Mouse (Mus musculus) MEL (cell line): ENCODE measurements at regions not wholly inside any gene's neighbourhood (a gene's known extent, or its start where the extent isn't known, plus 50 kb on each side); places are given as distances from the start of the nearest gene placed in this dataset.

Experiments used
- DNase-seq: peaks from one replicate; pipeline ENCODE4 v3.0.0; 2011; ENCODE audit warnings: low read depth, low spot score
- H3K27ac ChIP-seq: 2 replicates; pipeline ENCODE4 v1.5.1; 2012; ENCODE audit warnings: low read depth, mild to moderate bottlenecking, control low read depth, low read length, moderate library complexity; ENCODE audit not compliant: control insufficient read depth
- H3K27me3 ChIP-seq, 2 experiments: fragments of 150-350 bp in 1 of 2; sonication (generic) in 1 of 2; 2 replicates each; pipeline ENCODE4 v1.6.1; 2012; ENCODE audit warnings: low read length in 2 of 2, mild to moderate bottlenecking in 2 of 2, improper control_type of control experiment in 1 of 2, moderate library complexity in 1 of 2; ENCODE audit not compliant: insufficient read depth in 2 of 2, control insufficient read depth in 1 of 2
- H3K36me3 ChIP-seq, 2 experiments: 2 replicates each; pipeline ENCODE4 v1.6.1; 2012 to 2014; ENCODE audit warnings: low read length in 2 of 2, improper control_type of control experiment in 1 of 2, inconsistent platforms in 1 of 2, mild to moderate bottlenecking in 1 of 2; ENCODE audit not compliant: insufficient read depth in 2 of 2, control insufficient read depth in 1 of 2
- H3K4me1 ChIP-seq, 2 experiments: fragments of 150-350 bp in 1 of 2; sonication (generic) in 1 of 2; 2 replicates each; pipeline ENCODE4 v1.6.1; 2012; ENCODE audit warnings: low read length in 2 of 2, improper control_type of control experiment in 1 of 2, mild to moderate bottlenecking in 1 of 2; ENCODE audit not compliant: insufficient read depth in 2 of 2, control insufficient read depth in 1 of 2
- H3K4me3 ChIP-seq, 2 experiments: fragments of 150-350 bp in 1 of 2; sonication (generic) in 1 of 2; 2 replicates each; pipeline ENCODE4 v1.5.1; 2012; ENCODE audit warnings: low read depth in 2 of 2, low read length in 2 of 2, mild to moderate bottlenecking in 2 of 2, moderate library complexity in 2 of 2, control low read depth in 1 of 2, improper control_type of control experiment in 1 of 2; ENCODE audit not compliant: control insufficient read depth in 1 of 2, insufficient read depth in 1 of 2
- H3K79me2 ChIP-seq: 2 replicates; pipeline ENCODE4 v1.6.1; 2012; ENCODE audit warnings: mild to moderate bottlenecking, low read length, moderate library complexity; ENCODE audit not compliant: control insufficient read depth, poor library complexity, insufficient read depth
- H3K9ac ChIP-seq: 2 replicates; pipeline ENCODE4 v1.6.1; 2012; ENCODE audit warnings: low read depth, mild to moderate bottlenecking, control low read depth, low read length, moderate library complexity; ENCODE audit not compliant: control insufficient read depth, poor library complexity, severe bottlenecking
- H3K9me3 ChIP-seq: fragments of 150-350 bp; sonication (generic); replicated peaks from 2 replicates; pipeline ENCODE4 v1.6.1; 2012; ENCODE audit warnings: mild to moderate bottlenecking, low read length, improper control_type of control experiment, moderate library complexity; ENCODE audit not compliant: insufficient read depth
- CHD1 ChIP-seq: IDR thresholded peaks from 2 replicates; pipeline ENCODE4 v1.6.1; 2012; ENCODE audit warnings: low read depth, mild to moderate bottlenecking, inconsistent platforms, low read length, improper control_type of control experiment
- CHD2 ChIP-seq: IDR thresholded peaks from 2 replicates; pipeline ENCODE4 v1.6.1; 2011; ENCODE audit warnings: low read length, improper control_type of control experiment
- CTCF ChIP-seq, 3 experiments: IDR thresholded peaks in 2 of 3; conservative IDR thresholded peaks in 1 of 3; 2 replicates each; pipeline ENCODE4 v1.5.1; 2011 to 2012; ENCODE audit warnings: low read length in 3 of 3, low read depth in 2 of 3, mild to moderate bottlenecking in 2 of 3, improper control_type of control experiment in 1 of 3, inconsistent platforms in 1 of 3, mixed read lengths in 1 of 3, moderate library complexity in 1 of 3; ENCODE audit not compliant: control insufficient read depth in 1 of 3, insufficient read depth in 1 of 3, poor library complexity in 1 of 3, severe bottlenecking in 1 of 3
- ELF1 ChIP-seq: IDR thresholded peaks from 2 replicates; pipeline ENCODE4 v1.6.1; 2014; ENCODE audit warnings: low read depth, mild to moderate bottlenecking, inconsistent platforms, low read length, improper control_type of control experiment, moderate library complexity
- ETS1 ChIP-seq: IDR thresholded peaks from 2 replicates; pipeline ENCODE4 v1.6.1; 2012; ENCODE audit warnings: low read depth, mild to moderate bottlenecking, inconsistent platforms, low read length, improper control_type of control experiment, moderate library complexity
- GABPA ChIP-seq: IDR thresholded peaks from 2 replicates; pipeline ENCODE4 v1.6.1; 2012; ENCODE audit warnings: low read depth, mild to moderate bottlenecking, inconsistent platforms, low read length, improper control_type of control experiment, moderate library complexity
- GATA1 ChIP-seq: IDR thresholded peaks from 2 replicates; pipeline ENCODE4 v1.6.1; 2011; ENCODE audit warnings: low read depth, low read length, improper control_type of control experiment
- HCFC1 ChIP-seq: IDR thresholded peaks from 2 replicates; pipeline ENCODE4 v1.6.1; 2012; ENCODE audit warnings: low read depth, mild to moderate bottlenecking, inconsistent platforms, low read length, improper control_type of control experiment, moderate library complexity
- JUND ChIP-seq: IDR thresholded peaks from 2 replicates; pipeline ENCODE4 v1.6.1; 2011; ENCODE audit warnings: low read depth, mild to moderate bottlenecking, improper control_type of control experiment, low read length
- KAT2A ChIP-seq: conservative IDR thresholded peaks from 2 replicates; pipeline ENCODE4 v1.6.1; 2012; ENCODE audit warnings: low read depth, low read length, improper control_type of control experiment, inconsistent platforms
- MAFK ChIP-seq: IDR thresholded peaks from 2 replicates; pipeline ENCODE4 v1.6.1; 2011; ENCODE audit warnings: low read depth, mild to moderate bottlenecking, low read length, improper control_type of control experiment, borderline replicate concordance
- MAX ChIP-seq: IDR thresholded peaks from 2 replicates; pipeline ENCODE4 v1.6.1; 2011; ENCODE audit warnings: low read length, improper control_type of control experiment
- MYB ChIP-seq: IDR thresholded peaks from 2 replicates; pipeline ENCODE4 v1.6.1; 2011; ENCODE audit warnings: mild to moderate bottlenecking, low read depth, low read length, improper control_type of control experiment
- MYC ChIP-seq: IDR thresholded peaks from 2 replicates; pipeline ENCODE4 v1.6.1; 2011; ENCODE audit warnings: low read depth, mild to moderate bottlenecking, low read length, improper control_type of control experiment, moderate library complexity
- NELFE ChIP-seq: IDR thresholded peaks from 2 replicates; pipeline ENCODE4 v1.6.1; 2011; ENCODE audit warnings: low read depth, low read length, improper control_type of control experiment
- POLR2A ChIP-seq, 2 experiments: IDR thresholded peaks; 2 replicates each; pipeline ENCODE4 v1.6.1; 2011 to 2012; ENCODE audit warnings: low read length in 2 of 2, mild to moderate bottlenecking in 2 of 2, control low read depth in 1 of 2, improper control_type of control experiment in 1 of 2, low read depth in 1 of 2, moderate library complexity in 1 of 2; ENCODE audit not compliant: control insufficient read depth in 1 of 2, insufficient read depth in 1 of 2, poor library complexity in 1 of 2
- POLR2AphosphoS2 ChIP-seq: IDR thresholded peaks from 2 replicates; pipeline ENCODE4 v1.6.1; 2011; ENCODE audit warnings: low read length, improper control_type of control experiment
- RAD21 ChIP-seq: IDR thresholded peaks from 2 replicates; pipeline ENCODE4 v1.6.1; 2011; ENCODE audit warnings: mild to moderate bottlenecking, low read depth, low read length, improper control_type of control experiment
- RCOR1 ChIP-seq: IDR thresholded peaks from 2 replicates; pipeline ENCODE4 v1.6.1; 2012; ENCODE audit warnings: low read depth, mild to moderate bottlenecking, inconsistent platforms, low read length, improper control_type of control experiment
- SMC3 ChIP-seq: IDR thresholded peaks from 2 replicates; pipeline ENCODE4 v1.6.1; 2011; ENCODE audit warnings: low read depth, low read length, improper control_type of control experiment
- TCF12 ChIP-seq: IDR thresholded peaks from 2 replicates; pipeline ENCODE4 v1.6.1; 2014; ENCODE audit warnings: low read depth, mild to moderate bottlenecking, inconsistent platforms, low read length, improper control_type of control experiment, moderate library complexity
- UBTF ChIP-seq: IDR thresholded peaks from 2 replicates; pipeline ENCODE4 v1.6.1; 2012; ENCODE audit warnings: low read depth, mild to moderate bottlenecking, inconsistent platforms, low read length, improper control_type of control experiment, moderate library complexity, borderline replicate concordance; ENCODE audit not compliant: insufficient read depth
- USF1 ChIP-seq: IDR thresholded peaks from 2 replicates; pipeline ENCODE4 v1.6.1; 2014; ENCODE audit warnings: low read depth, mild to moderate bottlenecking, inconsistent platforms, low read length, improper control_type of control experiment, moderate library complexity
- ZKSCAN1 ChIP-seq: IDR thresholded peaks from 2 replicates; pipeline ENCODE4 v1.6.1; 2012; ENCODE audit warnings: low read depth, mild to moderate bottlenecking, inconsistent platforms, low read length, improper control_type of control experiment, moderate library complexity
- ZNF384 ChIP-seq: IDR thresholded peaks from 2 replicates; pipeline ENCODE4 v1.6.1; 2012; ENCODE audit warnings: low read depth, mild to moderate bottlenecking, inconsistent platforms, low read length, improper control_type of control experiment

GRCm38 (mm10) chr12:5982096-5982495 lies 606.6 kb upstream of the Klhl29 start:
- no peaks in the 10 kb centered on the region for H3K27me3 ChIP-seq
- no peak overlapping the region for H3K9ac ChIP-seq
- TF ChIP-seq POLR2A (IDR thresholded peaks at IDR 0.05; ENCODE audit: control insufficient read depth in 1 of 2, insufficient read depth in 1 of 2, low read depth in 1 of 2, low read length in 2 of 2, poor library complexity in 1 of 2) (no peak), MYC (no peak), NELFE (no peak), MYB (no peak), TCF12 (no peak), ZNF384 (no peak), UBTF (no peak), GABPA (no peak), MAX (no peak), ZKSCAN1 (no peak), KAT2A (no peak), SMC3 (no peak), CHD1 (no peak)
- H3K4me1 ChIP-seq, result no peaks in the 10 kb centered on the region
- no peak overlapping the region for H3K27ac ChIP-seq
- no peak overlapping the region for H3K4me3 ChIP-seq
- no peaks in the 10 kb centered on the region for H3K79me2 ChIP-seq
- no peaks in the 10 kb centered on the region for H3K36me3 ChIP-seq
- no peaks in the 10 kb centered on the region for H3K9me3 ChIP-seq
- no peak for DNase-seq

- Histone ChIP-seq H3K27ac (no peak overlapping the region), H3K36me3 (no peaks in the 10 kb centered on the region), H3K4me3 (no peak overlapping the region), H3K79me2 (no peaks in the 10 kb centered on the region), H3K9me3 (no peaks in the 10 kb centered on the region), H3K27me3 (no peaks in the 10 kb centered on the region), H3K4me1 (no peaks in the 10 kb centered on the region), H3K9ac (no peak overlapping the region)
- no peak for TF ChIP-seq GATA1
- TF ChIP-seq RAD21, result no peak
- DNase-seq, result no peak
These were observed 600.4 kb upstream of the Klhl29 start for GRCm38 (mm10) chr12:5975926-5976325.

GRCm38 (mm10) chr12:5969556-5969955 lies 594.1 kb upstream of the Klhl29 start:
- H3K27me3 ChIP-seq, result no peaks in the 10 kb centered on the region
- H3K4me1 ChIP-seq, result no peaks in the 10 kb centered on the region
- H3K9ac ChIP-seq, result no peak overlapping the region
- H3K9me3 ChIP-seq, result no peaks in the 10 kb centered on the region
- no peak for DNase-seq
- H3K36me3 ChIP-seq, result no peaks in the 10 kb centered on the region
- H3K4me3 ChIP-seq, result no peak overlapping the region
- H3K27ac ChIP-seq, result no peak overlapping the region
- no peak for TF ChIP-seq HCFC1
- TF ChIP-seq RCOR1, result no peak
- TF ChIP-seq MYC, result no peak
- TF ChIP-seq MAFK, result no peak
- no peak for TF ChIP-seq POLR2A (IDR thresholded peaks at IDR 0.05; ENCODE audit: control insufficient read depth in 1 of 2, insufficient read depth in 1 of 2, low read depth in 1 of 2, low read length in 2 of 2, poor library complexity in 1 of 2)
- TF ChIP-seq JUND, result no peak
- TF ChIP-seq USF1, result no peak
- TF ChIP-seq CHD2, result no peak
- no peak for TF ChIP-seq GABPA
- no peak for TF ChIP-seq ETS1
- TF ChIP-seq POLR2AphosphoS2, result no peak
- TF ChIP-seq RAD21, result no peak
- no peak for TF ChIP-seq ELF1
- TF ChIP-seq KAT2A, result no peak
- TF ChIP-seq CTCF (IDR thresholded peaks at IDR 0.05 in 2 of 3, conservative IDR thresholded peaks at IDR 0.05 in 1 of 3; ENCODE audit: control insufficient read depth in 1 of 3, insufficient read depth in 1 of 3, low read depth in 2 of 3, low read length in 3 of 3, poor library complexity in 1 of 3, severe bottlenecking in 1 of 3), result no peak
- no peaks in the 10 kb centered on the region for H3K79me2 ChIP-seq
